Mouse (Mus musculus) olfactory bulb, adult 2 months (tissue): ENCODE results near the gene Masp1.

Experiments
- CTCF ChIP-seq: fragments of 200-500 bp; IDR thresholded peaks from 2 replicates; pipeline ENCODE4 v1.5.1; 2012; ENCODE audit warnings: low read depth, mild to moderate bottlenecking, low read length, moderate library complexity; ENCODE audit not compliant: insufficient read depth
- POLR2A ChIP-seq: fragments of 200-500 bp; IDR thresholded peaks from 2 replicates; pipeline ENCODE4 v1.6.1; 2012; ENCODE audit warnings: mild to moderate bottlenecking, low read depth, low read length, moderate library complexity; ENCODE audit not compliant: insufficient read depth

- no peak for TF ChIP-seq POLR2A
- TF ChIP-seq CTCF = no peak
Observed at GRCm38 (mm10) chr16:23437404-23438166, 83.0 kb downstream of the Masp1 start.
